Mouse (Mus musculus) liver, postnatal 0 days (tissue): Measurements from ENCODE around the gene Vwa7. TPM values are rescaled to one million over a fixed set of nuclear protein-coding genes. Genes with fewer than 3 reads are reported as not detected.
"Not testable (repeated sequence)": the region's sequence is repeated elsewhere in the genome, so short reads cannot be mapped to it uniquely, and the experiment has no call there.

ENCODE experiments used
- ATAC-seq: fragments of 200-750 bp; cut with Nextera tagmentation; 2 replicates; pipeline ENCODE4 v1.8.0; 2017; ENCODE audit warnings: mild to moderate bottlenecking, moderate library complexity
- DNase-seq: peaks from one replicate; pipeline ENCODE4 v3.0.0-alpha.2; 2016
- H3K27ac ChIP-seq: fragments of 300-500 bp; sonication (generic); 2 replicates; pipeline ENCODE4 v1.5.1; 2014; ENCODE audit warnings: antibody characterized with exemption, moderate library complexity, mild to moderate bottlenecking, low read depth
- H3K27me3 ChIP-seq: fragments of 300-500 bp; sonication (generic); 2 replicates; pipeline ENCODE4 v1.6.1; 2014; ENCODE audit warnings: low read length, control low read depth, mixed read lengths; ENCODE audit not compliant: insufficient read depth
- H3K36me3 ChIP-seq: fragments of 300-500 bp; sonication (generic); replicated peaks from 2 replicates; pipeline ENCODE4 v1.6.1; 2014; ENCODE audit warnings: mild to moderate bottlenecking, control low read depth, low read length, moderate library complexity, mixed read lengths; ENCODE audit not compliant: insufficient read depth
- H3K4me1 ChIP-seq: fragments of 300-500 bp; sonication (generic); 2 replicates; pipeline ENCODE4 v1.6.1; 2014; ENCODE audit warnings: antibody characterized with exemption, mild to moderate bottlenecking, control low read depth; ENCODE audit not compliant: insufficient read depth
- H3K4me2 ChIP-seq: fragments of 300-500 bp; sonication (generic); 2 replicates; pipeline ENCODE4 v1.6.1; 2014; ENCODE audit warnings: low read depth, mild to moderate bottlenecking, low read length, moderate library complexity, mixed read lengths
- H3K4me3 ChIP-seq: fragments of 300-500 bp; sonication (generic); 2 replicates; pipeline ENCODE4 v1.5.1; 2014; ENCODE audit warnings: low read depth, low read length
- H3K9ac ChIP-seq: fragments of 300-500 bp; sonication (generic); replicated peaks from 2 replicates; pipeline ENCODE4 v1.6.1; 2014; ENCODE audit warnings: mild to moderate bottlenecking, moderate library complexity
- H3K9me3 ChIP-seq: fragments of 300-500 bp; sonication (generic); 2 replicates; pipeline ENCODE4 v1.6.1; 2016; ENCODE audit warnings: mild to moderate bottlenecking, control low read depth, low read length, mixed read lengths
- CTCF ChIP-seq: sonication (generic); IDR thresholded peaks from 2 replicates; pipeline ENCODE4 v1.5.1; 2016; ENCODE audit warnings: antibody characterized with exemption, low read depth
- EP300 ChIP-seq: IDR thresholded peaks from 2 replicates; pipeline ENCODE4 v1.6.1; 2016; ENCODE audit warnings: antibody characterized with exemption, low read depth, mild to moderate bottlenecking
- WGBS: fragments of 180-500 bp; shearing (Covaris S2); extraction: QIAGEN DNeasy Blood & Tissue Kit; methylation state at CpG from one replicate; pipeline ENCODE4 v1.1.7; 2014; ENCODE audit not compliant: insufficient replicate concordance; 5-methylcytosine and 5-hydroxymethylcytosine counted together
- polyA plus RNA-seq: library from polyadenylated mRNA; unstranded; fragments of >200 nt; fragmentation: Nextera tagmentation; extraction: Ambion mirVana; gene quantifications from 2 replicates; pipeline ENCODE4 v1.2.1, GENCODE M21; 2015

Gene Vwa7
- polyA plus RNA-seq, 1 experiment from 2014 or later: 0.12 TPM

GRCm38 (mm10) chr17:35028315-35028714, 11.9 kb downstream of the Vwa7 start:
- Histone ChIP-seq H3K4me3 (no peak overlapping the region), H3K9me3 (no peaks in the 10 kb centered on the region), H3K27me3 (0 out of 2 replicates have a peak, but pooled peaks cover under 1% of the 10 kb centered on the region), H3K4me1 (peaks cover 24% of the 10 kb centered on the region), H3K36me3 (no peaks in the 10 kb centered on the region), H3K9ac (no peak overlapping the region), H3K27ac (0 out of 2 replicates have a peak overlapping the region, but pooled peaks have one; percentile 11), H3K4me2 (no peak overlapping the region)
- TF ChIP-seq CTCF: no peak
- TF ChIP-seq EP300: no peak
- 70% methylated on average over 2 of the region's 2 CpGs for WGBS
- ATAC-seq (no peak), DNase-seq (peak; percentile 11)

- DNase-seq: peak; percentile 48
Measured at GRCm38 (mm10) chr17:35029691-35030532, 13.5 kb downstream of the Vwa7 start.

GRCm38 (mm10) chr17:35031272-35031671, 14.9 kb downstream of the Vwa7 start:
- ATAC-seq: no peak

More at GRCm38 (mm10) chr17:35029691-35030532, 13.5 kb downstream of the Vwa7 start:
- TF ChIP-seq CTCF (peak; percentile 70), EP300 (no peak)
- ATAC-seq: no peak
- Histone ChIP-seq H3K9ac (no peak overlapping the region; the same call in 1 of the 2 replicates), H3K4me3 (no peak overlapping the region), H3K36me3 (no peaks in the 10 kb centered on the region), H3K4me2 (no peak overlapping the region), H3K9me3 (no peaks in the 10 kb centered on the region), H3K4me1 (peaks cover 12% of the 10 kb centered on the region), H3K27me3 (no peaks in the 10 kb centered on the region), H3K27ac (peak overlapping the region; percentile 48; the same call in 1 of the 2 replicates)
- WGBS: 30% methylated on average over 19 of the region's 19 CpGs

GRCm38 (mm10) chr17:35031880-35032279, 15.5 kb downstream of the Vwa7 start:
- no peak for TF ChIP-seq CTCF
- TF ChIP-seq EP300: no peak
- DNase-seq (peak; percentile 18), ATAC-seq (no peak)
- H3K4me2 ChIP-seq: no peak overlapping the region
- no peaks in the 10 kb centered on the region for H3K9me3 ChIP-seq
- no peaks in the 10 kb centered on the region for H3K36me3 ChIP-seq
- peaks cover 14% of the 10 kb centered on the region for H3K4me1 ChIP-seq
- no peak overlapping the region for H3K27ac ChIP-seq
- H3K27me3 ChIP-seq: no peaks in the 10 kb centered on the region
- H3K4me3 ChIP-seq: no peak overlapping the region
- WGBS: 78% methylated on average over 7 of the region's 7 CpGs
- no peak overlapping the region for H3K9ac ChIP-seq

More at GRCm38 (mm10) chr17:35031272-35031671, 14.9 kb downstream of the Vwa7 start:
- peak; percentile 14 for DNase-seq
- WGBS: 91% methylated on average over 11 of the region's 11 CpGs
- H3K4me3 ChIP-seq: no peak overlapping the region
- no peak overlapping the region for H3K9ac ChIP-seq
- H3K36me3 ChIP-seq: no peaks in the 10 kb centered on the region
- no peaks in the 10 kb centered on the region for H3K9me3 ChIP-seq
- no peak overlapping the region for H3K4me2 ChIP-seq
- no peak overlapping the region for H3K27ac ChIP-seq
- H3K27me3 ChIP-seq: no peaks in the 10 kb centered on the region
- H3K4me1 ChIP-seq: peaks cover 14% of the 10 kb centered on the region
- TF ChIP-seq CTCF: no peak
- no peak for TF ChIP-seq EP300

- peak; percentile 20 for DNase-seq
- H3K4me3 ChIP-seq: no peak overlapping the region
- no peak overlapping the region for H3K4me2 ChIP-seq
- no peaks in the 10 kb centered on the region for H3K27me3 ChIP-seq
- no peak for ATAC-seq
- H3K4me1 ChIP-seq: peaks cover 14% of the 10 kb centered on the region
- no peaks in the 10 kb centered on the region for H3K9me3 ChIP-seq
- H3K27ac ChIP-seq: no peak overlapping the region
- no peaks in the 10 kb centered on the region for H3K36me3 ChIP-seq
- no peak overlapping the region for H3K9ac ChIP-seq
- TF ChIP-seq CTCF (peak; percentile 46), EP300 (no peak)
- WGBS: 65% methylated on average over 8 of the region's 8 CpGs
Measured at GRCm38 (mm10) chr17:35032323-35032870, 16.0 kb downstream of the Vwa7 start.

GRCm38 (mm10) chr17:35033703-35034102, 17.3 kb downstream of the Vwa7 start:
- H3K9me3 ChIP-seq, DNase-seq, H3K4me2 ChIP-seq, H3K4me3 ChIP-seq, H3K36me3 ChIP-seq, H3K9ac ChIP-seq, ATAC-seq, H3K27ac ChIP-seq, H3K27me3 ChIP-seq: not testable (repeated sequence)
- 46% methylated on average over 1 of the region's 1 CpGs for WGBS
- H3K4me1 ChIP-seq: peaks cover 14% of the 10 kb centered on the region
